Mouse (Mus musculus): ENCODE measurements at regions not wholly inside any gene's neighbourhood (a gene's known extent, or its start where the extent isn't known, plus 50 kb on each side); places are given as distances from the start of the nearest gene placed in this dataset.

DNA sequence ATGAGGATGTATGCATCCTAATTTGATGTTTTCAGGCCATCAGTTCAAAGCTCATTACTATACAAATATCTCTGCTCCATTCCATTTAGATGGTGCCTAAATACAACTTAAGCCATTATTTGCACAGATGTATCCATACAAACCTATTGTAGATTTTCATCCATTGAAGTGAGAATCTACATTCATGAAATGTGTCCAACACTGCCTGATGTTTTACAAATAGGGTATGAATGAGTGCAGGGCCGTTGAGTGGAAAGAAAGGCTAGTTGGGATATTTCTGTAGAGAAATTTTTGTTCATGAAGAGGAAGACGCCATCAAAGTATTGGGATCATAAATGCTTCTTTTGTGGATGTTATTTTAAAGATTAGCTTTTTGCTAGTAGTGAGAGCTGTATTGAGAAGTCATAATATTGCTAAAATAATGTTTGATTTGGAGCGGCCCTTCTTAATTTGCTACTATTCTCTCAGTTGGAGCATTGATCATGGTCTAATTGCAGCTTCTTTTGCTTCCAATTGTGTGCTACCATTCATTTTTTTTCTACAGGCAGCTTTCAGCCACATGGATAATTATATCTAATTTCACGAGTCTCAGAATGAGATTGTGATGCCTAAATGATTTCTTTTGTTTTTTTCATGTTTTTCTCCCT, 822.9 kb upstream of the Gje1 start:
- no peaks in the 10 kb centered on the region for H3K36me3 ChIP-seq (ENCODE audit: control insufficient read depth, insufficient read depth)
- H3ac ChIP-seq (ENCODE audit: control insufficient read depth, insufficient read length, low read depth): no peak overlapping the region
- H3K4me3 ChIP-seq (ENCODE audit: insufficient read depth, poor library complexity, severe bottlenecking): no peak overlapping the region
- H3K79me2 ChIP-seq (ENCODE audit: control insufficient read depth, insufficient read depth): no peaks in the 10 kb centered on the region
- no peak for TF ChIP-seq FOSL1 (IDR thresholded peaks at IDR 0.05; ENCODE audit: insufficient read depth, low read length, poor library complexity, severe bottlenecking)
- no peak for TF ChIP-seq MYOG (IDR thresholded peaks at IDR 0.05; ENCODE audit: control insufficient read depth, extremely low read depth, insufficient read length)
- TF ChIP-seq CTCF (IDR thresholded peaks at IDR 0.05; ENCODE audit: control insufficient read depth, insufficient read depth, insufficient read length): no peak
- TF ChIP-seq MYOD1 (IDR thresholded peaks at IDR 0.05; ENCODE audit: control insufficient read depth, insufficient read length, low read depth): no peak
- no peak for TF ChIP-seq MAX (IDR thresholded peaks at IDR 0.05)
- TF ChIP-seq CEBPB (IDR thresholded peaks at IDR 0.05; ENCODE audit: low read depth): no peak
- no peak for TF ChIP-seq USF1 (IDR thresholded peaks at IDR 0.05; ENCODE audit: low read depth)
- H3K27me3 ChIP-seq (ENCODE audit: control insufficient read depth, insufficient read depth, insufficient read length): no peaks in the 10 kb centered on the region
- no peaks in the 10 kb centered on the region for H3K79me3 ChIP-seq (ENCODE audit: low read depth)

DNA sequence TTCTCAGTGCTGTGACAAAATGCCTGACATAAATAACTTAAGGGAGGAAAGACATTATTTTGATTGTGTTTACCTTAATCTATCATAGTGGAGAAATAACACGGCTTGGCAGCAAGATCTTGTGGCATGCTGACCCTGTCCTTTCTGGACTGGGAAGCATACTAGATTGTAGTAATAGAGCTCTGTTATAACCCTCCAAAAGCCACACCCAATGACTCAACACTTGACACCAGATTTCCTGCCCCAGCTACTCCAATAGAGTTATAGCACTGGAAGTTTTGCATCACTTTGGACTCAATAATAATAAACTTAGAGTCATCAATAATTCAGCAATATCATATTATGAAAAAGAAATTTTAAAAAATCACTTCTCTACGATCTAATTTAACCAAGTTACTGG, 818.0 kb upstream of the Gje1 start:
- Histone ChIP-seq H3K27me3 (ENCODE audit: control insufficient read depth, insufficient read depth, insufficient read length) (no peaks in the 10 kb centered on the region), H3K79me2 (ENCODE audit: control insufficient read depth, insufficient read depth) (no peaks in the 10 kb centered on the region), H3ac (ENCODE audit: control insufficient read depth, insufficient read length, low read depth) (no peak overlapping the region), H3K79me3 (ENCODE audit: low read depth) (no peaks in the 10 kb centered on the region), H3K36me3 (ENCODE audit: control insufficient read depth, insufficient read depth) (no peaks in the 10 kb centered on the region), H3K4me3 (ENCODE audit: insufficient read depth, poor library complexity, severe bottlenecking) (no peak overlapping the region)
- TF ChIP-seq MYOG (IDR thresholded peaks at IDR 0.05; ENCODE audit: control insufficient read depth, extremely low read depth, insufficient read length) (no peak), CEBPB (IDR thresholded peaks at IDR 0.05; ENCODE audit: low read depth) (no peak), CTCF (IDR thresholded peaks at IDR 0.05; ENCODE audit: control insufficient read depth, insufficient read depth, insufficient read length) (no peak), USF1 (IDR thresholded peaks at IDR 0.05; ENCODE audit: low read depth) (no peak), MYOD1 (IDR thresholded peaks at IDR 0.05; ENCODE audit: control insufficient read depth, insufficient read length, low read depth) (no peak)

DNA sequence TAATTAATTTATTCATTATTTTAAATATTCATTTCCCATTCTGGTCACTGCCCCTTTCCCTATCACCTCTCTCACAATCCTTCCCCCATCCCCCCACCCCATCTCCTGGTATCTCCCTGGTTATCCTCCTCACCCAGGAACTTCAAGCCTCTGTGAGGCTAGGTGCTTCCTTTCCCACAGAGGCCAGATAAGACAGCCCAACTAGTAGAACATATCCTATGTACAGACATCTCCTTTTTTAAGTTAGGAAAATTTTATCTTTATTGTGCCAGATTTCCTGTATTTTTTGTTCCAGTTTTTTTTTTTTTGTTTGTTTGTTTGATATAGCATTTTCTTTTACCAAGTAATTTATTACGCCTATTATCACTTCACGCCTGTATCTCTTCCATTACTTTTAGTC, 769.4 kb upstream of the Gje1 start:
- TF ChIP-seq CTCF (IDR thresholded peaks at IDR 0.05; ENCODE audit: control insufficient read depth, insufficient read depth, insufficient read length) (no peak), MAX (IDR thresholded peaks at IDR 0.05) (no peak), USF1 (IDR thresholded peaks at IDR 0.05; ENCODE audit: low read depth) (no peak), MYOD1 (IDR thresholded peaks at IDR 0.05; ENCODE audit: control insufficient read depth, insufficient read length, low read depth) (no peak), CEBPB (IDR thresholded peaks at IDR 0.05; ENCODE audit: low read depth) (no peak), MYOG (IDR thresholded peaks at IDR 0.05; ENCODE audit: control insufficient read depth, extremely low read depth, insufficient read length) (no peak), FOSL1 (IDR thresholded peaks at IDR 0.05; ENCODE audit: insufficient read depth, low read length, poor library complexity, severe bottlenecking) (no peak)

DNA sequence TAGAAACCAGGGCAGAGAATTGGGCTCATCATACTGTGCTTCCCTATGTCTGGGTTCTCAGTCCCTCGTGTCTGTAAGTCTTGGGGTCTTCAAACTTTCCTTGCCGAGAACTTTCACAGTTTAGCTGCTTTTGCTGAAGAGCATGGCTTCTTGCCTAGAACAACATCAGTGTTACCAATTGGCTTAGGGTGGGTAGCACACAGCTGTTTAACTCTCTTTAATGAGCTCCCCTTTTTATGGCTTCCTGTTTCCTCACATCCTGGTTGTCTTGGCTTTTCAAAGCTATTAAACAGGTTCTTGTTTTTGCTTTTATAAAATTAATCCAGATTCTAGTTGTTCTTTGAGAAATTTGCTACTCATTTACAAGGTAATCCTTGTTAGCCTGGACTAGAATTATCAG, 725.3 kb upstream of the Gje1 start:
- TF ChIP-seq MYOD1 (IDR thresholded peaks at IDR 0.05; ENCODE audit: control insufficient read depth, insufficient read length, low read depth) (no peak), MAX (IDR thresholded peaks at IDR 0.05) (no peak), CEBPB (IDR thresholded peaks at IDR 0.05; ENCODE audit: low read depth) (no peak), USF1 (IDR thresholded peaks at IDR 0.05; ENCODE audit: low read depth) (no peak), CTCF (IDR thresholded peaks at IDR 0.05; ENCODE audit: control insufficient read depth, insufficient read depth, insufficient read length) (no peak), FOSL1 (IDR thresholded peaks at IDR 0.05; ENCODE audit: insufficient read depth, low read length, poor library complexity, severe bottlenecking) (no peak), MYOG (IDR thresholded peaks at IDR 0.05; ENCODE audit: control insufficient read depth, extremely low read depth, insufficient read length) (no peak)
- Histone ChIP-seq H3K36me3 (ENCODE audit: control insufficient read depth, insufficient read depth) (no peaks in the 10 kb centered on the region), H3K79me3 (ENCODE audit: low read depth) (no peaks in the 10 kb centered on the region), H3ac (ENCODE audit: control insufficient read depth, insufficient read length, low read depth) (no peak overlapping the region), H3K79me2 (ENCODE audit: control insufficient read depth, insufficient read depth) (no peaks in the 10 kb centered on the region), H3K4me3 (ENCODE audit: insufficient read depth, poor library complexity, severe bottlenecking) (no peak overlapping the region), H3K27me3 (ENCODE audit: control insufficient read depth, insufficient read depth, insufficient read length) (no peaks in the 10 kb centered on the region)

More for the DNA sequence above, 769.4 kb upstream of the Gje1 start:
- Histone ChIP-seq H3ac (ENCODE audit: control insufficient read depth, insufficient read length, low read depth) (no peak overlapping the region), H3K79me3 (ENCODE audit: low read depth) (no peaks in the 10 kb centered on the region), H3K27me3 (ENCODE audit: control insufficient read depth, insufficient read depth, insufficient read length) (no peaks in the 10 kb centered on the region), H3K36me3 (ENCODE audit: control insufficient read depth, insufficient read depth) (no peaks in the 10 kb centered on the region), H3K4me3 (ENCODE audit: insufficient read depth, poor library complexity, severe bottlenecking) (no peak overlapping the region), H3K79me2 (ENCODE audit: control insufficient read depth, insufficient read depth) (no peaks in the 10 kb centered on the region)

DNA sequence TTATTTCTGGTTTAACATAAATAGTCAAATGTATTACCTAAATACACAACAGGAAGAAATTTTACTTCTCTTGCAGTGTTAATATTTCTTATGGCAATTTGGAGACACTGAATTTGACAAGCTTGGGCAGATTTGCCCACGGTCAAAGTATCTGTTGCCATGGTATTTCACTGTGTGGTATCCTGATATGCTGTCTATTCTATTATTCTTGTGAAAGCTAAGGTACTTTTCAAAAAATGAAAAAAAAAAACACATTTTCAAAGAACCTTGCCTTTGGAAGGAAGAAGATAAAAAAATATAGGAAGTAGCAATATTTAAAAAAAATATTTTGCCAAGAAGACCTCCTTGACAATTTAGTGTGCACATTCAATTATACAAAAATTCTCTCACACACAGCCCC, 723.2 kb upstream of the Gje1 start:
- no peaks in the 10 kb centered on the region for H3K36me3 ChIP-seq (ENCODE audit: control insufficient read depth, insufficient read depth)
- no peaks in the 10 kb centered on the region for H3K79me2 ChIP-seq (ENCODE audit: control insufficient read depth, insufficient read depth)
- H3K4me3 ChIP-seq (ENCODE audit: insufficient read depth, poor library complexity, severe bottlenecking): no peak overlapping the region
- no peaks in the 10 kb centered on the region for H3K27me3 ChIP-seq (ENCODE audit: control insufficient read depth, insufficient read depth, insufficient read length)
- H3K79me3 ChIP-seq (ENCODE audit: low read depth): no peaks in the 10 kb centered on the region
- H3ac ChIP-seq (ENCODE audit: control insufficient read depth, insufficient read length, low read depth): no peak overlapping the region
- TF ChIP-seq CTCF (IDR thresholded peaks at IDR 0.05; ENCODE audit: control insufficient read depth, insufficient read depth, insufficient read length) (no peak), MYOG (IDR thresholded peaks at IDR 0.05; ENCODE audit: control insufficient read depth, extremely low read depth, insufficient read length) (no peak), FOSL1 (IDR thresholded peaks at IDR 0.05; ENCODE audit: insufficient read depth, low read length, poor library complexity, severe bottlenecking) (no peak), CEBPB (IDR thresholded peaks at IDR 0.05; ENCODE audit: low read depth) (no peak), MAX (IDR thresholded peaks at IDR 0.05) (no peak), MYOD1 (IDR thresholded peaks at IDR 0.05; ENCODE audit: control insufficient read depth, insufficient read length, low read depth) (no peak), USF1 (IDR thresholded peaks at IDR 0.05; ENCODE audit: low read depth) (no peak)

DNA sequence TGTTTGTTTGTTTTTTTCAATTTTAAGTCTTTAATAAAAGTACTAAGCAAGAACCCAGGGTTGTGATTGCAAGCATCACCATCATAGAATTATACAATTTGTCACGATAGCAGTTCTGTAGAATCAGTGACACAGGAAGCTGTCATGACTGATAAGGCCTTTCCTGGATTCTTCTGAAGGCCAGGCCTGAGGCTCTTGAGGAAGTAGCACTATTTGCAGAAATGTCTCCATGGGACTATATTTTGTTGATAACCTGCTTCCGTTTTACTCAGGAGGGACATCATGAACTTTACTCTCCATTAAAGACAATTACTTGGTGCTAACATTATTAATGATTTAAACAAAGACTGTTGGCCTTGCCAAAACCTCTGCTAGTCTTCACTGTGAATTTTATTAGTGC, 708.7 kb upstream of the Gje1 start:
- Histone ChIP-seq H3K27me3 (ENCODE audit: control insufficient read depth, insufficient read depth, insufficient read length) (no peaks in the 10 kb centered on the region), H3K79me3 (ENCODE audit: low read depth) (no peaks in the 10 kb centered on the region), H3K4me3 (ENCODE audit: insufficient read depth, poor library complexity, severe bottlenecking) (no peak overlapping the region), H3ac (ENCODE audit: control insufficient read depth, insufficient read length, low read depth) (no peak overlapping the region), H3K79me2 (ENCODE audit: control insufficient read depth, insufficient read depth) (no peaks in the 10 kb centered on the region), H3K36me3 (ENCODE audit: control insufficient read depth, insufficient read depth) (no peaks in the 10 kb centered on the region)
- TF ChIP-seq MYOD1 (IDR thresholded peaks at IDR 0.05; ENCODE audit: control insufficient read depth, insufficient read length, low read depth) (no peak), MYOG (IDR thresholded peaks at IDR 0.05; ENCODE audit: control insufficient read depth, extremely low read depth, insufficient read length) (no peak), USF1 (IDR thresholded peaks at IDR 0.05; ENCODE audit: low read depth) (no peak), MAX (IDR thresholded peaks at IDR 0.05) (no peak), FOSL1 (IDR thresholded peaks at IDR 0.05; ENCODE audit: insufficient read depth, low read length, poor library complexity, severe bottlenecking) (no peak), CEBPB (IDR thresholded peaks at IDR 0.05; ENCODE audit: low read depth) (no peak), CTCF (IDR thresholded peaks at IDR 0.05; ENCODE audit: control insufficient read depth, insufficient read depth, insufficient read length) (no peak)
